Mouse (Mus musculus) embryo, embryonic 10.5 days (tissue): ENCODE measurements at regions not wholly inside any gene's neighbourhood (a gene's known extent, or its start where the extent isn't known, plus 50 kb on each side); places are given as distances from the start of the nearest gene placed in this dataset.

Experiments used
- DNase-seq: peaks from one replicate; pipeline ENCODE4 v3.0.0-alpha.2; 2015; ENCODE audit warnings: low spot score

DNA sequence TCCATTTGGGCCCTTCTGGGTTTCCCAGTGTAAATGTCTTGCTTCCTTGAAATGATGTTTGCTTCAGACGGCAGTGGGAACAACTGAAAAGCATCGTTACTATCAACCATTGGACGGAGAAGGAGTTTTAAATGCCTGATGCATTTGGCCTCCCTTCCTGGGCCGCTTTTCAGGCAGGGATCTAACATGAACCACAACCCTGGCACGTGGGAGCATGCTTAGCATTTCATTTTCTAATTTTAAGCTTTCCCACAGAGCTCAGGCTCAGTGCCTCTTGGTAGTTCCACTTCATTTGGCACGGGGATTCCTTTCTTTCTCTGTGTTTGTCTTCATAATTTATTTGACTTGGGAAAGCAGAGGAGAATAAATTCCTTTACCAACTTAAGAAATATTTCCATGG is 406.6 kb upstream of the Nbea start:
- no peak for DNase-seq

DNA sequence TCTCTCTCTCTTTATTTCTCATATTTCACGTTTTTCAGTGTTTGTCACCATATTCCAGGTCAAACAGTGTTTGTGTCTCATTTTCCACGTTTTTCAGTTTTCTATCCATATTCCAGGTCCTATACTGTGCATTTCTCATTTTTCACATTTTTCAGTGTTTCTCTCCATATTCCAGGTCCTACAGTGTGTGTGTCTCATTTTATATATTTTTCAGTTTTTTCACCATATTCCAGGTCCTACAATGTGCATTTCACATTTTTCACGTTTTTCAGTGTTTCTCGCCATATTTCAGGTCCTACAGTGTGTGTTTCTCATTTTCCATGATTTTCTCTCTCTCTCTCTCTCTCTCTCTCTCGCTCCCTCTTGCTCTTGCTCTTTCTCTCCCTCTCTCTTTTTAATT is 391.9 kb upstream of the Nbea start:
- peak; percentile 2 for DNase-seq

DNA sequence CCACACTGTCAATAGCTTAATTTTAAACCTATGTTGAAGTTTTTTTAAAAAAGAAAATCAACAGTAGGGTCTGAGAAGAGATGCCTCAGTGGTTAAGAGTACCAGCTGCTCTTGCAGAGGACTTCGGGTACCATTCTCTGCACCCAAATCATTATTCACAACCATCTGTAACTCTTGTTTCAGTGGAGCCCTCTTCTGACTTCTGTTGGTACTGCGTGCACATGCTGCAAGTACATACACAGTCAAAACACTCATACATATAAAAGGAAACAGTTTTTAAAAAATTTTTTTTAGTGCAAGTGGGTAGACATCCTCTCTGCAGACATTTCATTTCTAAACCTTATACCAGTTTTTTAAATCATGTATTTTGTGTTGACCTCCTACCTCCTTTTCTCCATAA is 352.7 kb upstream of the Nbea start:
- no peak for DNase-seq

DNA sequence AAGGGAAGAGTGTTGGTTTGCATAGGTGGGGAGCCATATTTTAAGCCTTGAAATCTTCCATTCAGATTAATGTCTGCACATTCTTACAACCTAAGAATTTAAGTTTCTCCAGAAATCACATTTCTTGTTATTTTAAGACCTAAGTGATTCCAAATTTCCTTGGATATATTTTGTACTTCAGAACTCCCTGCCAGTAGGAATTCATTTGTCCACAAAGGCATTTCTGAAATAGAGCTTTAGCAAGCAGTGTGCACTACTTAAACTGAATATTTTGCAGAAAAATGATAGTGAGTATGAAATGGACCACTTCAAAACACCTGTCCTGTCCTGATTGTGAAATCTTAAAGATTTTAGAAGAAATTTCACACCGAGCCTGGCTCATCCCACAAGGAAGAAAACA is 320.9 kb upstream of the Nbea start:
- no peak for DNase-seq

DNA sequence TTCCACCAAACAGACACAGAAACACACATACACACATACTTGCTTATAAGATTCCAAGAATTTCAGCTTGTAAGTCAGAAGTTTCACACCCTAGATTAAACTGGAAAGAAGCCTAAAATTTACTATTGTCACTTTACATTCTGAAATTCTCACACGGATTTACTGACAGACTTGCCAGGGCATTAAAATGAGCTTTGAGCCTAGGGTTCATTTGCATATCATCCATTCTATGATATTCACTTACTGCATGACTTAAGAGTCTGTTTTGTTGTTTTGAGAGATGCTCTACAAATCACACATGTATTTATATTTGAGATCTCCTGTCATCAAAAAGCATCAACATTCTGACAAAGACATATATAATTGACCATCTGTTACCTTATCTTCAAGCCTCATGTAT is 315.8 kb upstream of the Nbea start:
- no peak for DNase-seq

DNA sequence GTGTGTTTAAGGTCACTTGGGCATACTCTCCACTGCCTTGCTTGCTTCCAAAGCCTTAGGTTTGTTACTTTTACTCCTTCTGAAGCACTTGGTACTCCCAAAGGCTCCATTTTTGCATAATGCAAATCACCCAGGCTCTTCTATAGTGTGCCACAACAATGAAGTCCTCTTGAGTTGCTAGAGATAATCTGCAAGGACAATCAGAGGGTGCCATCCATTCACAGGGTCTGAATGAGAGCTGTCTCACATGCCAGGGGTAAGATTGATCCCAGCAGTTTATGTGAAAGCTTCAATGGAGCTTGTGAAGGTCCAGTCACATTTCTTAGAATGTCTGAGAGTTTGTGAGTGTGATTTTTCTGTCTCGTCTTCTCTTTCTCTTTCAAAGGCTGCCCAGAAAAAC is 310.4 kb upstream of the Nbea start:
- peak; percentile 51 for DNase-seq

DNA sequence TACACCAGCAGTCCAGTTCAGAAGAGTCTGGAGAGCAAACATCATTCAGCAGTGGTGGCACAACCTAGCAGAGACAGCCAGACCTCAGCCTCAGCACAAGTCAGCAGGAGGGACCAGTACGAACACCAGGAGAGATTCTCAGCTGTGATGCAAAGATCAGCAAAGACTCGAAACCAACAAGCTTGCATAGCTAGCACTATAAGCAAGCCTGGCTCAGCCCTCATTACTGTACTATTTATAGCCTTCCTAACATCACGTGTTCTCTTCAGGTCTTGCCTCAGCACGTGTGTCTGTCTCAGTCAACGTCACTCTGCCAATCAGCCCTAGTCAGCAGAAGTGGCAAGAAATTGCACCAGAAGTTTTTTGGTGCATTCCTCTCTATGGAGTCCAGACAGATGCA is 305.7 kb upstream of the Nbea start:
- DNase-seq = no peak

DNA sequence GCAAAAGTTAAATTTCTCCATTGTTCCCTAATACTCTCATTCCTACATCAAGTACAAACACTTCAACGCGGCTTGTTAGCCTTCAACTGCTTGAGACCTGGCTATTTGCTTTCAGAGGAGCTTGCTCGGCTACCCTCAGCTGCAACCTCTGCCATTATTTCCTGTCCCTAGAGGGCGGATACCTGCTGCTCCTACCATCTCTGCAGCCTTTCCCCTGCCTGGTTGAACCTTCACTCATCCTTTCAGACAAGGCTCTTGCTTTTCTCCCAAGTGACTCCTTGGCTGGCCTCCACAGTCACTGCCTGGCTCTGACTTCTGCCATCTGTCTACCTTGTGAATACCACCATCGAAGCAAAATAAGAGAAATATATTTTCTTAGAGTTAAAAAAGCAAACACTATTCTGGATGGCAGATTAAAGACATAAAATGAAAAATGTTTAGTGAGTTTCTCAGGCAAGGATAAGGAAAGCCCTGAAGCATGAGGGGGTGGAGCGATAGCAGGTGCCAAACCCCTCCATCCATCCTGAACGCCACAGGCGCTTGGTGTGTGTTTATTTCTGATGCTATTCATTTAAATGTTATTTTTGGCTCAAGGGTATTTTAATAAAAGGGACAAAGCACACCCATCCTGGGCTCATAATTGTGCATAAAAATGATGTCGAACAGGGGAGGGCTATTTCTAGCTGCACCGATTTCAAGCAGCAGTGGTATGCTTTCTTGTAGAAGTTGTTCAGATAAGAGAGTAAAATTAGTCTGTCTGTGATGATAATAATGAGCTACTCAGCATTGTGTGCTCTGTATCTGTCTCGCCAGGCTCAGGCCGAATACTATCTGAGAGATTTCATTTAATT is 302.3 kb upstream of the Nbea start:
- DNase-seq = no peak

DNA sequence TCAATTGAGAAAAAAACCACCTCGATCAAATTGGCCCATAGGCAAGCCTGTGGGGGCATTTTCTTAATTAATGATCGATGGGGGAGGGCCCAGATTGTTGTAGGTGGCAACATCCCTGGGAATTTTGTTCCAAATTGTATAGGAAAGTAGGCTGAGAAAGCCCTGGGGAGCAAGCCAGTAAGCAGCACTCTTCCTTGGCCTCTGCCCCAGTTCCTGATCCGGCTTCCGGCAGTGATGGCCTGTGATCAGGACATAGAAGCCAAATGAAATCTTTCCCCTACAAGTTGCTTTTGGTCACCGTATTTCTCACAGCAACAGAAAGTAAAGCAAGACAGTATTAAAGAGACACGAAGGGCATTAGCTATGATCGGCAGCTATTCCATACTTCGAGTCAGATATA is 300.6 kb upstream of the Nbea start:
- DNase-seq = no peak

DNA sequence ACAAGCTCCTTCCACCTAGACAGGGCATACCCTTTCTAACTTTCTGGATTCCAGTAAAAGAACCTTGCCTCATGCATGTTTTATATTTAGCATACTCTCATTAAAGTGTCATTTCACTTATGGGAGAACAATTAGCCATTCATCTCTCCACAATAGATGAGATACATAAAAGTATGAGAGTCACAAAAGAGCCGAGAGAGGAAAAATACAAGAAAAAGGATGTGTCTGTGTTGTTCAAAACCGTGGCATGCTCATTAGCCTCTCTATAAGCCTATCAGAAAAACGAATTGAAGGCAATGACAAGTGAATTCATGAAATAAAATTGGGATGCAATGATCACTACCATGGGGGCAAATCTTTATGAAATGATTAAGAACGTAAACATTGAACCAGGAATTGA is 299.9 kb upstream of the Nbea start:
- no peak for DNase-seq

DNA sequence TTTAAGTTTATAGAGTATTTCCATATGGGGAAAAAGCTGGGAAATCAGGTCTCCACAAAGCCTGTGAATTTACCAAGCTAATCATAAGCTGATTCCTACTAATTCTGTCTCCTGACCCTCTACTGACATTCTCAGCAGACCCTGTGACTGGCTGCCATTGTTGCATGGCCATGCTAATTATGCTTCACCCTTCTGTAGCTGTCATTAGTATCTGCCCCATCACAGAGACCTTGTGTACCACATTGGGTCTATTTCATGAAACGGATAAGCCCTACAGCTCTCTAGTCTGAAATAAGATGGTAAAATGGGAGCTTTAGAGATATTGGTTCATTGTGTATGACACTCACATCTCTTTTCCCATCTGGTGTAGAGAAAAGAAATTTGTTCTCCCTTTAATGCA is 296.0 kb upstream of the Nbea start:
- no peak for DNase-seq

DNA sequence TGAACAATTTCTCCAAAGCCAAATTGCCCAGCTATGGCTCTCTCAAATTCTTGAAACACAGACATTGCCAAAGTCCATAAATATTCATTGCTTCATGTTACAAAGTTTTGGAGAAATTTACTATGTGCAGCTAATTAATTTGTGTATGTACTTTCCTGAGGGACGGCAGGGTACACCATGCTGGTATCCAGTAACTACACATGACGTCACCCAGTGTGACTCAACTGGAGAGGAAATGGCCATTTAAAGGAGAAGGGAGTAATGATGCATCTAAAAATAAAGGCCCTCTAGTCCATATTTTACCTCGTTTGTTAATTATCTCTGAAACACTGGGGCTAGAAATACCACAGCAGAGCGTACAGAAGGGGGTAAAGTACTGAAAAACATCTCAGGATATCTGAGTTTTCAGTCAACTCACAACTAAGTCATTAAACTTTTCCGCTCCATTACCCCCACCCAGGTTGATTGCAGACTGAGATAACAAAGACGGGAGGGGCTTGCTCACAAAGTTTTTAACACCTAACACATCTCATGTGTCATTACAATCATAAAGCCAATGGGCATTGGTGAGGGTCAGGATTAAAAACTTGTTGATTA is 295.1 kb upstream of the Nbea start:
- no peak for DNase-seq

DNA sequence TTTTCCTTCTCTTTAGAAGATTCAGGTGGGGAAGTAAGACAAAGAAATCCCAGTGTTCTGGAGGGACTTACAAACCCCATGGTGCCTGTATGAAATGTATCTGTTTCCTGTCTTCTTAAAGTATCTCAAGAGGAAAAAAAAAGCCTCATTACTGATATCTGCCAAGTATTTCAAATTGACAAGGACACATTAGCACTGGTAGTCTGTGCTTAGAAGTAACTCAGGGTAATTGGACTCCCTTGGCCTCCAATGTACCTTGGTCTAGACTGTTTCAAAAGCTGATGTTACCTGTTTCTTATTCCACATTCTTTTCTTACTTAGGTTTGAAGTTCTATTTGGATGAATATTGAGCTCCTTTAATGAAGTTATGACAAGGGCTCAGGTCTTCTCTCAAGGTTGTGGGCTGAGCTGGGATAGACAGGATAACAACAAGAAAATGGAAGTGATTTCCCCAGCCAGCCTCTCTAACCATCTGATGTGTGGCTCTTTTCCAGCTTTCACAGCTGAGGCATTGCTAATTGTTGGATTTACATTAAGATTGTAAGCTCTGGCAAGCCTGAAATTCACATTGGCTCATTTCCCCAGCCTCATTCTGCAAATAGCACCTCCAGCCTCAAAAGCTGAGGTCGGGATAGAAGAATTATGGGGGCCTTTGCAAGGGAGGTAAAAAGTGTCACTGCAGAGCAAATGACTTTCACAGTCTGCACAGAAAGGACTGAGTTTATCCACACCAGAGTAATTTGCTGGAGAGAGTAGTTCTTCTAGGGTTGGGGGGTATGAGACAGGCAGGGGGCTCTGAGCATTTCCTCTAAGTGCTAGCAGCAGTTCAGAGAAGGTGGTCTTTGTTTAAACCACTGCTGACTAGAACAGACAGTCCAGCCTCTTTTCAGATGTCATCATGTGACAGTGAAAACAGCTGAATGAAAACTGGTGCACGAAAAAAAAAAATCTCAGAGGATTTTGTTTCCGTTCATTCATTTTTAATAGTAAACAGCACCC is 292.3 kb upstream of the Nbea start:
- DNase-seq = no peak

DNA sequence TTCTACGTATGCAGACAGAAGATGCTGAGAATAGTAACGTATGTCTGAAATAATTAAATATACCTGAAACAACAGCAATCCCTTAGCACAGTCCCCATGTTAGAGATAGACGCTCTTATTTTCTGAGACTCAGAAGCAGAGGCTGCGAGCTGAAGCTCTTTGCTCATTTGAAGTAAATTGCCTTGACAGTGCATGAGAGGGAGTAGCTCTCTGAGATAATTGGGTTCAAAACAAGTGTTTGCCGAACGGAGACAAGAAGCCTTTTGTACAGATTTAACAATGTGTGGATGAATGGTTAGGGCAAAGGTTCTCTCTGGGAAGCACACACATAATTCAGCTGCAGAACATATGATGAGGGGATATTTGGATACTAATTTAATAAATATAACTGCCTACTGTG is 289.1 kb upstream of the Nbea start:
- peak; percentile 32 for DNase-seq

DNA sequence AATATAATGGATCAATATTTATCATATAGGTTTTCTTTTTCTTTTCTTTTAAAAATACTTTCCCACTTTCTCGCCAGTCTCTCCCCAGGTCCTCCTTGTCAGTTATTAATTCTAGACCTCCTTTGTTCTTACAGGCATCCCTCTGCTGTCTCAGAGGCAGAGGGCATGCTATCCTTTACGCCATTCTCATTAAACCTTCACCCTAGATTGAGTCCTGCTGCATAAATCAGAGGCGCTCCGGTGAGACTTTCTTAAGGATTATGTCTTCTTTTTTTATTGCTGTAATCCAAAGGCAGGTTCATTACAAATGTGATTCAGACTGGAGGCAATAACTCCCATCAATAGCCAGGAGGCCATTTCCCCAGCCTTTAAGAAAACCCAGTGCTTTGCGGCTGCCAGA is 288.3 kb upstream of the Nbea start:
- no peak for DNase-seq

DNA sequence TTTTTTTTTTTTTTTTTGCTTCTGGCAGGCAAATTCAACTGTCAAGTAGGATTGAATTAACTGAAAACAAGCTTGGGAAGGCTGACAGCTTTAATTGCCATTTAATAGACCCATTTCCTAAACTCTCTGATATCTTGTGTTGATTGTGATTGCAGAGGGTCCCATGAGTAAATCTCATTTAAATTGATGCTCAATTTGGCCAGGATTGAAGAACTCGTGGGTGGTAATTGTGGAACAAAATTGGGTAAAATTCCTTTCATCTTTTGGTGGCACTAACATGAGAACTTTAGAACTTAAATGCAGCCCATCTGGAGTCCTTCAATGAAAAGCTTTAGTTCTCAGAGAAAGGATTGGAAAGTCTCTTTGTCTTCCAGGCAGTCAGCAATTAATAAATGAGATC is 287.7 kb upstream of the Nbea start:
- peak; percentile 42 for DNase-seq

DNA sequence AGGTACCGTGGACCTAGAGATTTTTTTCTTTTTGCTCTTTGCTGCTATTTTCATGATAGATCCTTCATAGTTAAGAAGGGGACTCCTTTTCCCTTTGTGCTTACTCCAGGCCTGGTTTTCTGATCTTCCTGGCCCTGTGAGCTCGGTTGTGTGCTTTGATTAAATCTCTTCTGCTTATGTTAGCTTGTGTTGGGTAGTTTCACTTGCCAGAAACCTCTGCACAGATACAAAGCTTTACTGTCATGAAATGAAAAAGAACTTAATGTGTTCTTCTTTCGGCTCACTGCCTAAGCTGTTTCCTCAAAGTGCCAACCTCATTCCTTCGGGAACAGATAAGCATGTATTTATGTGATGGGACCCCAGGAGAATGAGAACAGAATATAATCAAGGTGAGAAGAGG is 274.1 kb upstream of the Nbea start:
- DNase-seq = no peak

DNA sequence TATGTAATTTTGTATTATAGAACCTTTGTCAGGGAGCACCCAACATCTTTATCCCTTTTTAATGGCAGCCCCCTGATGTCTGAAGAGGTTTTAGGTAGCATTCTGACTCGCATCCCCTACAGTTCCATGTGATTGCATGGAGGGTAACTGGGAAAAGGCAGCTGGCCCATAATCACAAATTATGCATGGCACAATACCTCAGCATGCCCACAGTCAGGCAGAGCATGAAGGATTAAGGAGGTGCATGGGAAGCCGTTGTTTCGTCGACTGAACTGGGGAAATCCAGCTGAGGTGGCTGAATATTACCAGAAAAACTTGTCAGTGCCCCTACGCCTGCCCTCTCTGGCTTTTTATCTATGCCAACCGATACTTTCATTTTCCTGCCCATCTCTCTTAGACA is 272.8 kb upstream of the Nbea start:
- DNase-seq = no peak

DNA sequence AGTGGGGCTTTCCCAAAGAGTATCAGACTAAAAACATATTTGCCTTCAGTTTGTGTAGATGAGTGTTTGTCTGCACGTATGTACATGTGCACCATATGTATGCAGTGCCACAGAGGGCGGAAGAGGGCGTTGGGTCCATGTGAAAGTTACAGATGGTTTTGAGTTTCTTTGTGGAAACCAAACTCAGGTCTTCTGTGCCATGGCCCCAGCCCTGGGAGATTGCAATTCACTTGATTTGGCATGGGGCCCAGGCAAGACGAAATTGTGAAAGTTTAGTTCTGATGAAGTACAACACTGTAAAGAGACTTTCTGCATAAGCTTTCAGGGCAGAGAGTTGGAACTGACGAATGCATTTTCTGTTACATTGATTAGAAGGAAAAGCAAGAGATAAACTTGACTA is 255.4 kb upstream of the Nbea start:
- DNase-seq = no peak

DNA sequence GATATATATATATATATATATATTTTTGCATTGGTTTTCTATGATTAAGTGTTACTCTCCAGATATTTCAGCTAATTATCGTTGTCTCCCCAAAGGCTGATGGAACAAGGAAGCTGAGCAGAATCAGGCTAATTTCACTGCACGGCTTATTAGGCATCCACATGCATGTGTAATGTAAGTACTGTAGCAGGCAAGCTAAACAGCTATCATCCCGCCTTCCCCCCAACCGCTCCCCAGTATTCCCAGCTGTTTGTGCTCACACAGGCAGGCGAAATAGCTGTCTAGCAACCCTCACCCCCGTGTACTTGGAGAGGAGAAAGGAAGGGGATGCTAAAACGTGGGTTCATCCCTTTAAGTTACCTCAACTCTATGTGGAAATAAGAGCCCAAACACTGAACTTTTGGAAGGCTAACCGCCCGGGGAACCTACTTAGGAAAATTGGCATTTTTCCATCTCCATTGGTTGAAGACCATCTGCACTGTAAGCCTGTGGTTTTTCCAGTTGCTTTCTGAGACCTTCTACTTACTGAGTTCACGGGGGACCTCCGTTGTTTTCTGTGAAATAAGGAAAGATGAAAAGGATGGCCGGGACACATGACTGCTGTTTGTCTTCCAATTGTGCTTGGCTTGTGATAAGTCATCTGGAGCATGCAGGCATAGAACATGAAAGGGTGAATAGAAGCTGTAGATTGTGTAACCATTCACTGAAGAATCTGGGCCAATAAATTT is 254.7 kb upstream of the Nbea start:
- DNase-seq = no peak

DNA sequence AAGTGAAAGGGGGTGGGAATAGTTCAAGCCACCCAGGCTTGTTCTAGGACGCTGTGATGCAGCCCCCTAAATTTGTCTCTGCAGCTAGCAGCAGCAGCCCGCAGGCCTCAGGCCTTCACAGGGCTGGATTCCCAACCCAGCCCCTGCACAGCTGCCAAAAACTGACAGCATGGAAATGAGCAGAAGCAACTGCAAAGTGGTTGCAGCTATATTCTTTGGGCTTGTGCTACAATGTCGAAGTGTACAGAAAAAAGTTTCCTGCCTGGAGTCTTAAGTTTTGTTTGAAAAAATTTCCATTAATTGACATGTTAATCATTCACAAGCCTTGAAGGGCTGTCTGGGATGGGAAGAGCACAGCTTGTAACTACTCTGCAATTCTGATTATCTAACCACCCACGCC is 253.6 kb upstream of the Nbea start:
- DNase-seq = no peak

DNA sequence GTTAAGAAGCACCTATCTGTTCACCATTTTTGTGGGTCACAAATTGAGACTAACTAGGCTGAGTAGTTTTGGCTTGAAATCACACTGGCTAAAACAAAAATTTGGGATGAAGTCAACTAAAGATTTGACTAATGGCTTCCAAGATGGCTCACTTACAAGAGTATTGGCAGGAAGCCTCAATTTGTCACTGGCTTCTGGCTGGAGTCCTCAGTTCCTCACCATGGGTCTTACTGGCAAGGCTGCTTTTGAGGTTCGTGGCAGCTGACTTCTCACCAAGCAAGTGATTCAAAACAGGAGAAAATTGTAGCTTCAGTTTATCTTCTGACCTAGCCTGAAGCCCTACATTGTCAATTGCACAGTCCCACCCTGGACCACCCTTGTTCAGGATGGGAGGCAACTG is 250.0 kb upstream of the Nbea start:
- DNase-seq = no peak
